Comparison of ENCODE assay signal across 9 mouse cellular contexts in the genomic region with DNA sequence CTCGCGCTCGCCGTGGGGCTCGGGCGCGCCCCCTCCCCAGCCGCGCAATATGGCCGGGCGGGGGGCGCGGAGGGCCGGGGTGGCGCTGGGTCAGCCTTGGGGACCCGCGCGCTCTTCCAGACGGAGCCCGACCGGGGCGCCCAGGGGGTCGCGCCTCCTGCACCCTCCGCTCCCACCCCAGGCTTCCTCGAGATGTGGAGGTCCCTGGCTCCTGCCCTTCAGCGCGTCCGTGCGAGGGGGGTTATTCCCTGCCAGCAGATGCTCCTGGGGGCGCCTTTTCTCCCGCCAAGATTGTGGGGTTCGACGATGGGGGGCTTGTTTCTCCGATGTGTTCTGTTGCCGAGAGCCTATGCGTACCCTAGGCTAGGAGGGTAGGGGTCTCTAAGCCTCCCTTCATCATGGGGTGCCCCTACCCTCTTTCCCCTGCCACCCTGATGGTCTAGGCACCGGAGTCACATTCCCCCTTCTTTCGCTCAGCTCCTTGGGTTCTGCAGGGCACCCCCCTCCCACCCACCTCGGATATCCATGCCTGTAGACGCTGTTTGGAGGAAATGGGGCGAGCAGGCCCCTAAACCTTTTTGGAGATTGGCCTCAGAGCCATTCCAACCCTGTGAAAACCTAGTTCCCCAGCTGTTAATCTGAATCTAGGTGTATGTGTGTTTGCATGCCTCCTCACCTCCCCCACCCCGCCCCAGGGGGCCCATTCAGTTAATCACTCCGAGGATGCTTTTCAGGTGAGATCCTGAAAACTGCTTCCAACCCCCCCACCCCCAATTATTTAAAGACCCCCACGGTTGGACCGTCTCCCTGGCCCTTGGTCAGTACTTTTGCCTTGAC. TPM values are rescaled to one million over a fixed set of nuclear protein-coding genes. Genes with fewer than 3 reads are reported as not detected.
DNase-seq lines count a peak whose midpoint lies in the region; ATAC-seq and TF ChIP-seq lines count a peak whose summit lies in the region.
"Had no signal": no experiment of that assay in that cellular context is flagged by ENCODE, and none has a peak within 500 bp of the region (broad histone marks: within the 10 kb centered on the region; RNA-seq: fewer than 3 reads in every experiment).

No protein-coding gene starts in this region.

- H3K27ac ChIP-seq in bone marrow, adult 2 months (ENCODE audit: control insufficient read depth, insufficient read depth, low read depth, low read length, poor library complexity), result peak overlapping the region; percentile 51; the same call in 1 of the 2 replicates
- H3K27ac ChIP-seq in forebrain, embryonic 15.5 days (replicated peaks), result peak overlapping the region; percentile 85
- H3K27ac ChIP-seq in limb, embryonic 10.5 days, result peak overlapping the region; percentile 97
- peak overlapping the region; percentile 91 for H3K27ac ChIP-seq in neural tube, embryonic 13.5 days (replicated peaks)

- H3K9me3 ChIP-seq in forebrain, embryonic 15.5 days, result no peaks in the 10 kb centered on the region
- no peaks in the 10 kb centered on the region for H3K9me3 ChIP-seq in limb, embryonic 10.5 days (replicated peaks)
- no peaks in the 10 kb centered on the region for H3K9me3 ChIP-seq in neural tube, embryonic 13.5 days

- DNase-seq in heart, adult 11 months, result peak; percentile 97
- DNase-seq in heart, postnatal 14 days, result no peak
- DNase-seq in limb, embryonic 10.5 days (ENCODE audit: low spot score), result no peak
- DNase-seq in right cerebral cortex, adult 18-20 months, result no peak
- DNase-seq in spleen, postnatal 10 days (ENCODE audit: low spot score in 2 of 2), result no peak

- H3K9ac ChIP-seq in forebrain, embryonic 15.5 days (replicated peaks), result peak overlapping the region; percentile 96
- peak overlapping the region; percentile 97 for H3K9ac ChIP-seq in neural tube, embryonic 13.5 days

- peak overlapping the region; percentile 66 for H3K4me2 ChIP-seq in forebrain, embryonic 15.5 days (replicated peaks)
- peak overlapping the region; percentile 88 for H3K4me2 ChIP-seq in neural tube, embryonic 13.5 days

- peak; percentile 60 for ATAC-seq in forebrain, embryonic 15.5 days (replicated peaks)
- ATAC-seq in neural tube, embryonic 13.5 days (ENCODE audit: low read depth), result peak; percentile 68

- H3K4me1 ChIP-seq in bone marrow, adult 2 months (ENCODE audit: control insufficient read depth, insufficient read depth, low read length), result no peaks in the 10 kb centered on the region; the same call in none of the 2 replicates
- H3K4me1 ChIP-seq in forebrain, embryonic 15.5 days, result peaks cover 43% of the 10 kb centered on the region
- peaks cover 55% of the 10 kb centered on the region for H3K4me1 ChIP-seq in limb, embryonic 10.5 days
- H3K4me1 ChIP-seq in neural tube, embryonic 13.5 days (replicated peaks), result peaks cover 51% of the 10 kb centered on the region

- WGBS in bone marrow, adult 2 months, result 2% methylated on average over 36 of the region's 46 CpGs
- WGBS in forebrain, embryonic 15.5 days, result under 1% methylated on average over 44 of the region's 46 CpGs
- WGBS in limb, embryonic 10.5 days, result under 1% methylated on average over 41 of the region's 46 CpGs
- WGBS in neural tube, embryonic 13.5 days, result under 1% methylated on average over 37 of the region's 46 CpGs

- no peaks in the 10 kb centered on the region for H3K27me3 ChIP-seq in forebrain, embryonic 15.5 days
- H3K27me3 ChIP-seq in limb, embryonic 10.5 days (ENCODE audit: low read depth, poor library complexity, severe bottlenecking), result peaks cover 15% of the 10 kb centered on the region; the same call in 1 of the 2 replicates
- peaks cover 12% of the 10 kb centered on the region for H3K27me3 ChIP-seq in neural tube, embryonic 13.5 days
- H3K27me3 ChIP-seq: Patski had no signal

- intact Hi-C loops in heart, postnatal 14 days (cut with DNase I), result no loop called here

- TF ChIP-seq CTCF in bone marrow, adult 2 months (IDR thresholded peaks at IDR 0.05; ENCODE audit: control insufficient read depth, insufficient read depth, low read length), result no peak

- H3K36me3 ChIP-seq in forebrain, embryonic 15.5 days, result no peaks in the 10 kb centered on the region
- H3K36me3 ChIP-seq in limb, embryonic 10.5 days, result no peaks in the 10 kb centered on the region
- no peaks in the 10 kb centered on the region for H3K36me3 ChIP-seq in neural tube, embryonic 13.5 days

- TF ChIP-seq POLR2A in bone marrow, adult 2 months (IDR thresholded peaks at IDR 0.05; ENCODE audit: borderline replicate concordance, control insufficient read depth, low read depth, low read length), result no peak

- peak overlapping the region; percentile 52 for H3K4me3 ChIP-seq in bone marrow, adult 2 months (replicated peaks; ENCODE audit: control insufficient read depth, low read depth, low read length)
- peak overlapping the region; percentile 79 for H3K4me3 ChIP-seq in forebrain, embryonic 15.5 days
- peak overlapping the region; percentile 83 for H3K4me3 ChIP-seq in limb, embryonic 10.5 days
- peak overlapping the region; percentile 85 for H3K4me3 ChIP-seq in neural tube, embryonic 13.5 days

RNA-seq across cellular contexts. Expression of gene Acvr1b, which starts 0.6 kb away (rescaled TPM):
- 10 to 100 TPM; 14.5 to 14.7 TPM for total RNA-seq in heart, postnatal 14 days (2021)
- polyA plus RNA-seq in bone marrow, adult 2 months (2011; ENCODE audit: insufficient read depth, insufficient read length, low replicate concordance, missing spikeins), result 3.6 and 6.4 TPM in 2 replicates
- 22.6 and 22.8 TPM in 2 replicates for polyA plus RNA-seq in forebrain, embryonic 15.5 days (2015; fragmentation: Nextera tagmentation; extraction: Ambion mirVana)
- 5.0 and 5.7 TPM in 2 replicates for polyA plus RNA-seq in limb, embryonic 10.5 days (2016; fragmentation: Nextera tagmentation; extraction: Ambion mirVana)
- 18.0 and 18.8 TPM in 2 replicates for polyA plus RNA-seq in neural tube, embryonic 13.5 days (2015; fragmentation: Nextera tagmentation; extraction: Ambion mirVana)

RNA-seq across cellular contexts. Expression of gene Acvrl1, which starts 46.2 kb away (rescaled TPM):
- 10 to 100 TPM; 28.5 to 31.5 TPM for total RNA-seq in heart, postnatal 14 days (2021)
- polyA plus RNA-seq in bone marrow, adult 2 months (2011; ENCODE audit: insufficient read depth, insufficient read length, low replicate concordance, missing spikeins), result 7.3 and 21.9 TPM in 2 replicates
- polyA plus RNA-seq in forebrain, embryonic 15.5 days (2015; fragmentation: Nextera tagmentation; extraction: Ambion mirVana), result 6.5 and 6.7 TPM in 2 replicates
- 7.2 and 8.3 TPM in 2 replicates for polyA plus RNA-seq in limb, embryonic 10.5 days (2016; fragmentation: Nextera tagmentation; extraction: Ambion mirVana)
- 8.1 and 9.0 TPM in 2 replicates for polyA plus RNA-seq in neural tube, embryonic 13.5 days (2015; fragmentation: Nextera tagmentation; extraction: Ambion mirVana)
- polyA plus RNA-seq: Patski had no signal

RNA-seq across cellular contexts. Expression of gene Grasp, which starts 49.5 kb away (rescaled TPM):
- total RNA-seq in heart, postnatal 14 days (2021), result 10 to 100 TPM; 12.9 to 14.0 TPM
- 2.5 and 2.6 TPM in 2 replicates for polyA plus RNA-seq in bone marrow, adult 2 months (2011; ENCODE audit: insufficient read depth, insufficient read length, low replicate concordance, missing spikeins)
- polyA plus RNA-seq in forebrain, embryonic 15.5 days (2015; fragmentation: Nextera tagmentation; extraction: Ambion mirVana), result 1.3 and 1.7 TPM in 2 replicates
- polyA plus RNA-seq in limb, embryonic 10.5 days (2016; fragmentation: Nextera tagmentation; extraction: Ambion mirVana), result 5.4 and 6.9 TPM in 2 replicates
- 4.4 and 4.8 TPM in 2 replicates for polyA plus RNA-seq in neural tube, embryonic 13.5 days (2015; fragmentation: Nextera tagmentation; extraction: Ambion mirVana)

RNA-seq across cellular contexts. Expression of gene Ankrd33, which starts 59.0 kb away (rescaled TPM):
- not detected for total RNA-seq in heart, postnatal 14 days (2021)
- not detected in 2 replicates for polyA plus RNA-seq in bone marrow, adult 2 months (2011; ENCODE audit: insufficient read depth, insufficient read length, low replicate concordance, missing spikeins)
- not detected in 2 replicates for polyA plus RNA-seq in forebrain, embryonic 15.5 days (2015; fragmentation: Nextera tagmentation; extraction: Ambion mirVana)
- polyA plus RNA-seq in limb, embryonic 10.5 days (2016; fragmentation: Nextera tagmentation; extraction: Ambion mirVana), result not detected in 2 replicates
- polyA plus RNA-seq in neural tube, embryonic 13.5 days (2015; fragmentation: Nextera tagmentation; extraction: Ambion mirVana), result not detected in 2 replicates
- polyA plus RNA-seq: Patski had no signal
